Mouse (Mus musculus): ENCODE measurements around the gene Prop1. TPM values are rescaled to one million over a fixed set of nuclear protein-coding genes. Genes with fewer than 3 reads are reported as not detected.

Prop1 gene
- not detected in 2 replicates for polyA plus RNA-seq (2016; fragmentation: Nextera tagmentation; extraction: Ambion mirVana)

DNA sequence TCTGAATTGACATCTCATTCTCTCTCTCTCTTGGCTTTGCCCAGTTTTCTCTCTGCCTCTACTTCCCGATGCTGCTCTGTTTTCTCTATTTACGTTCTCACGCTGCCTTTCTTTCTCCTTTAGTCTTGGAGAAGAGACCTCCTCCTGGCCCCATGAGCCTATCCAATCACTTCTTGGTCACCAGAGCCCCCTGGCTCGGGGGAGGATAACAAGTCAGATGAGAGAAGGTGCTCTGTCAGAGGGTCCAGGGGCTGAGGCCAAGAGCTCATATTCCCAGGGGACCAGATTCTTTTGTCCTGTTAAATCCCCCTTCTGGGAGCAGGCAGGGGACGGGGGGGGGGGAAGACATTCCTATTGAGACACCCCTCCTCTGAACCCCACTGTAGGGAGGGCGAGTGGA lies at the start of gene Prop1:
Gene Prop1 (minus strand): TSS at position 101 of the 400 bp plus-strand sequence.
- 65% methylated on average over 6 of the region's 6 CpGs for WGBS
- DNase-seq (ENCODE audit: low spot score), result no peak
- no peak within 1 kb of the TSS for H3K27ac ChIP-seq (replicated peaks)
- no peaks in the 10 kb centered on the region for H3K9me3 ChIP-seq
- H3K4me3 ChIP-seq, result no peak within 1 kb of the TSS
- H3K27me3 ChIP-seq (replicated peaks; ENCODE audit: low read depth, poor library complexity, severe bottlenecking), result no peaks in the 10 kb centered on the region
- H3K36me3 ChIP-seq (replicated peaks), result no peaks in the 10 kb centered on the region
- H3K4me1 ChIP-seq, result no peaks in the 10 kb centered on the region

DNA sequence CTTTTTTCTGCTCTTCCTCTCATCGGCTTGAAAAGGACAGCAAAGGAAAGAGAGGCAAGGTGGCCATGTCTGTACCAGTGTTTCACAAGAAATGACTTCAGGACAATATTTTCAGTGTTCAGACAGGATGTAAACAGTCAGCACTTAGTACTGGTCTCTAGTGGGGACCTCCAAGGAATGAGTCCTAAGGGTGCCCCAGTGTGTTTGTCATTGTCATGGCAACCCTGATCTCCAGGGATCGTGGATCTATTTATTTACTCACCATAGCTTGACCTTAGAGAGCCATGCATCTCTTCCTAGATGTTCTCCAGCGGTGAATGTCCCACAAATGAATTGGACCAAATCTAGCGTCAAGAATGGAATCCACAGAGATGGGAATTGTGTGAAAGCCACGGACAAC lies 49.7 kb upstream of the Prop1 start, which contains the start of gene Olfr51:
Gene Olfr51 (plus strand): TSS at position 301 of the 400 bp plus-strand sequence.
- Histone ChIP-seq H3K36me3 (replicated peaks) (no peaks in the 10 kb centered on the region), H3K4me3 (no peak within 1 kb of the TSS), H3K4me1 (no peaks in the 10 kb centered on the region), H3K27me3 (replicated peaks; ENCODE audit: low read depth, poor library complexity, severe bottlenecking) (no peaks in the 10 kb centered on the region), H3K9me3 (no peaks in the 10 kb centered on the region), H3K27ac (replicated peaks) (no peak within 1 kb of the TSS)
- DNase-seq (ENCODE audit: low spot score), result no peak
- 81% methylated on average over 5 of the region's 5 CpGs for WGBS

DNA sequence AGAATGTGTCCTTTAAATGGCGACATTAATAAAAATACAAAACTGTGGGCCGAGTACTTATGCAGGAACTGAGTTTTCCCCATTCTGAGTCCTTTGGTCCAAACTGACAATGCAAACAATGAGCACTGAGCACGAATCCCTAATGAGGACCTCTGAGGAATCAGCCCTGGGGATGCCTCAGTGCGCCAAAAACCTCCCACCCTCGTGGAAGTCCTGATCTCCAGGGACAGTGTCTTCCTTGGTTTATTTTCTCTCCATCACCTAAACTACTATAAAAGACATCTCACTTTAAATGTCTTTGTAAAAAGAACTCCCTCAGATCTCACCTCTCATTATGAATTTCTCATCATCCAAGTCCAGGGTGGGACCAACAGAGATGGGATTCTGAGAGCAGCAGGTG lies 28.1 kb upstream of the Prop1 start, which contains the start of gene Olfr1377:
Gene Olfr1377 (plus strand): TSS at position 301 of the 400 bp plus-strand sequence.
- Histone ChIP-seq H3K27me3 (replicated peaks; ENCODE audit: low read depth, poor library complexity, severe bottlenecking) (no peaks in the 10 kb centered on the region), H3K27ac (replicated peaks) (no peak within 1 kb of the TSS), H3K4me1 (no peaks in the 10 kb centered on the region), H3K4me3 (no peak within 1 kb of the TSS), H3K9me3 (no peaks in the 10 kb centered on the region), H3K36me3 (replicated peaks) (no peaks in the 10 kb centered on the region)
- 75% methylated on average over 5 of the region's 5 CpGs for WGBS
- no peak for DNase-seq (ENCODE audit: low spot score)

DNA sequence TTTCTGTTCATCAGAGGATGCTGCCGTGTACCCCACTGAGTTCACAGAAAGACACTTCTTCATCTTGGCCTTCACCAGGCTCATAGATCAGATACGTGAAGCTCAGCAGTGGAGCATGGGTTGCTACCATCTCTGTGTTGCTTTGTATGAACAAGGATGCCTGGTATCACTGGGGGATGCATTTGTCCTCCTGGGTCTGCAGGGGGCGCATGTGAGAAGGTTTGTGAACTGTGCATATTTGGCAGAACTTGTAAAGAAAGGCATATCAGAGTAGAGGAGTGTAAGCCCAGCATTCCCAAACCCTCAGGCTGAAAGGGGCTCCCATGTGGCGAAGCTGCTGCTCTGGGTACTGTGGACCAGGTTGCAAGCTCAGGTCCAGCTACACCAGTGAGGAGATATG lies 23.7 kb upstream of the Prop1 start:
- no peaks in the 10 kb centered on the region for H3K4me1 ChIP-seq
- H3K27ac ChIP-seq (replicated peaks), result no peak overlapping the region
- H3K27me3 ChIP-seq (replicated peaks; ENCODE audit: low read depth, poor library complexity, severe bottlenecking), result no peaks in the 10 kb centered on the region
- WGBS, result 70% methylated on average over 4 of the region's 4 CpGs
- no peaks in the 10 kb centered on the region for H3K9me3 ChIP-seq
- no peak overlapping the region for H3K4me3 ChIP-seq
- no peak for DNase-seq (ENCODE audit: low spot score)
- no peaks in the 10 kb centered on the region for H3K36me3 ChIP-seq (replicated peaks)

DNA sequence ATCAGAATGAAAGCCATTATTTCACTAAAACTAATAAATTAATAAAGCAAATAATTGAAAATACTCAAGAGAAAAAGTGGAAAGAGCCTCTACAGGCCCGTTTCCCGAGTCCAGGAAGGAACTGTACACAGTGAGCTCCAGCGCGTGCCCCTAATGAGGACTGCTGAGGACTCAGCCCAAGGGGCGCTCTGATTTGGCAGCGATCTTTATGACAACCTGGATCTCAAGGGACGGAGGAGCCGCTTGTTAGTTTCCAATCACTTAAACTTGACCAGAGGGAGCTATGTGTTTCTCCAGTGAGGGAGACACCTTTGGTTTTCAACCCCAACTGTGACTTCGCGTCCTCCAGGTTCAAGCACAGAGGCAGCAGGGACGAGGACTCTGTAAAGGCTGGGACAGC lies 12.7 kb upstream of the Prop1 start, which contains the start of gene Olfr1378:
Gene Olfr1378 (plus strand): TSS at position 301 of the 400 bp plus-strand sequence.
- H3K36me3 ChIP-seq (replicated peaks), result no peaks in the 10 kb centered on the region
- H3K4me3 ChIP-seq, result no peak within 1 kb of the TSS
- H3K4me1 ChIP-seq, result no peaks in the 10 kb centered on the region
- WGBS, result 89% methylated on average over 11 of the region's 11 CpGs
- no peaks in the 10 kb centered on the region for H3K27me3 ChIP-seq (replicated peaks; ENCODE audit: low read depth, poor library complexity, severe bottlenecking)
- H3K27ac ChIP-seq (replicated peaks), result no peak within 1 kb of the TSS
- H3K9me3 ChIP-seq, result no peaks in the 10 kb centered on the region
- DNase-seq (ENCODE audit: low spot score), result no peak

DNA sequence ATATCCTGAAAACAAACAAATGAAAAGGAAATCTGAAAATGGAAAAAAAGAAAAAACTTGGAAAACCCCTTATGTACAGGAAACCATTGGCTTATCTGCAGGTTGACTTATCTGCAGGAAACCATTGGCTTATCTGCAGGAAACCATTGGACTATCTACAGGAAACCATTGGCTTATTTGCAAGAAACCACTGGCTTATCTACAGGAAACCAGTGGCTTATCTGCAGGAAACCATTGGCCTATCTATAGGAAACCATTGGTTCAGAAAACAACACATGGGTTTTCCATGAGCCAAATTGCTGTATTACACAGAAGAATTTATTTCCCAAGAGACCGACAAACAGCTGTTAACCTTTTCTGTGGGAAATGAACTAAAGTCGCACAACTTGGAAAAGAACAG lies 11.3 kb upstream of the Prop1 start:
- H3K27me3 ChIP-seq (replicated peaks; ENCODE audit: low read depth, poor library complexity, severe bottlenecking), result no peaks in the 10 kb centered on the region
- WGBS, result 83% methylated on average over 2 of the region's 2 CpGs
- H3K4me1 ChIP-seq, result no peaks in the 10 kb centered on the region
- no peak for DNase-seq (ENCODE audit: low spot score)
- H3K9me3 ChIP-seq, result no peaks in the 10 kb centered on the region
- H3K4me3 ChIP-seq, result no peak overlapping the region
- no peak overlapping the region for H3K27ac ChIP-seq (replicated peaks)
- no peaks in the 10 kb centered on the region for H3K36me3 ChIP-seq (replicated peaks)

DNA sequence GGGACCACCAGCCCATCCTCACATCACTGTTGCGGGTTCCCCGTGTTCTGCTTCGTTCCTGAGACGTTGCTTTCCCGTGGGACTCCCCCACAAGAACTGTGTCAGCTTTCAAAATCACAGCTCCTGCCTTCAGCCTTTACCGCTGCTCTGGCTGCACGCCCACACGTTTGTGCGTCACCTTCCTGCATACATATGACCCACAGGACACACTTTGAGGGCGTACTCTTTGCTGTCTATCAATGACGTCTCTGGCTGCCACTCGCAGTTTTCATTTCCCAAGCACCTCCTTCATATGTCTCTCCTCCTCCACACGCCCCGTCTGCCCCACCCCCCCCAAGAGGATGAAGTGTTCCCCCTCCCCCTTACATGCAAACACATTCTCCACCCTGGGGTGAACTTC lies 1.3 kb downstream of the Prop1 start:
- DNase-seq (ENCODE audit: low spot score), result no peak
- no peaks in the 10 kb centered on the region for H3K4me1 ChIP-seq
- H3K27ac ChIP-seq (replicated peaks), result no peak overlapping the region
- H3K4me3 ChIP-seq, result no peak overlapping the region
- no peaks in the 10 kb centered on the region for H3K27me3 ChIP-seq (replicated peaks; ENCODE audit: low read depth, poor library complexity, severe bottlenecking)
- 78% methylated on average over 14 of the region's 14 CpGs for WGBS
- H3K9me3 ChIP-seq, result no peaks in the 10 kb centered on the region
- H3K36me3 ChIP-seq (replicated peaks), result no peaks in the 10 kb centered on the region

DNA sequence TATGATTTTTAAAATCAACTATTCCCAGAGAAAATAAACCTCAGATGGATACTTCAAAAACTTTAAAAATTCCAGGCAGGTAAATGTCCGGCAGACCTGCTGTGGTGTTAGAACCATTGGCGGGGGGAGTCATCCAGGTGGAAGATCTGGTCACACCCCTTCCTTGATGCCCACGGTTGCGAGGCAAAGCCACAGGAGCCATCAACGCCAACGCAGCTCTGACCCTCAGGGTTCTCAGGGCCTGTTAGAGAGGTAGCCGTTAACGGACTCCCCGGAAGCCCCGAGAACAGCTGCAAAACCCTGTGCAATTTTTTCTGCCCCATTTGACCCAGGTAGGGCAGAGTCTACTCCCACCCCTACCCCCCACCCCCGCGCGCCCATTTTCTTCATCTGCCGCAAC lies 10.1 kb downstream of the Prop1 start, which contains the start of gene 4933414I15Rik:
Gene 4933414I15Rik (minus strand): TSS at position 260 of the 400 bp plus-strand sequence.
- no peak within 1 kb of the TSS for H3K4me3 ChIP-seq
- no peaks in the 10 kb centered on the region for H3K9me3 ChIP-seq
- no peaks in the 10 kb centered on the region for H3K36me3 ChIP-seq (replicated peaks)
- WGBS, result 83% methylated on average over 14 of the region's 14 CpGs
- no peak for DNase-seq (ENCODE audit: low spot score)
- no peaks in the 10 kb centered on the region for H3K4me1 ChIP-seq
- H3K27ac ChIP-seq (replicated peaks), result no peak within 1 kb of the TSS
- H3K27me3 ChIP-seq (replicated peaks; ENCODE audit: low read depth, poor library complexity, severe bottlenecking), result 0 out of 2 replicates have a peak, but pooled peaks cover 9% of the 10 kb centered on the region

DNA sequence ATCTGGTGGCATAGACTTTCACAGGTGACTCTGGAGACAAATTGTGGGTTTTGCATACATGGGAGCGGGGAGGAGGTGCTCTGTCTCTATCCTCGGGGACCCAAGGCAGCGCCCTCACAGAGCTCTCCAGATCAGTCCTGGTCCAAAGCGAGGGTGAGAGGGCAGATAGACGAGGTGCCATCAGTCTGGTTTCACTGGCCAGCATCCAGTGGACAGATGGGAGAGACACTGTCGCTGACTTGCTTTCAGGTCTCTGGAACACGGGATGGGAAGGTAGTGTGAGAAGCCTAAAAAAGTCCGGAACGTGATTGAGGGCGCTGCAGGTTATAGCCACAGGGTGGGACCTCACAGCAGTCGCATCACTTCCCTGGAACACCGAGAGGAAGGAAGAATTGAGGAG lies 11.2 kb downstream of the Prop1 start:
- Histone ChIP-seq H3K27me3 (replicated peaks; ENCODE audit: low read depth, poor library complexity, severe bottlenecking) (0 out of 2 replicates have a peak, but pooled peaks cover 9% of the 10 kb centered on the region), H3K4me3 (no peak overlapping the region), H3K36me3 (replicated peaks) (no peaks in the 10 kb centered on the region), H3K9me3 (no peaks in the 10 kb centered on the region), H3K27ac (replicated peaks) (no peak overlapping the region), H3K4me1 (no peaks in the 10 kb centered on the region)
- WGBS, result 73% methylated on average over 12 of the region's 12 CpGs
- no peak for DNase-seq (ENCODE audit: low spot score)

DNA sequence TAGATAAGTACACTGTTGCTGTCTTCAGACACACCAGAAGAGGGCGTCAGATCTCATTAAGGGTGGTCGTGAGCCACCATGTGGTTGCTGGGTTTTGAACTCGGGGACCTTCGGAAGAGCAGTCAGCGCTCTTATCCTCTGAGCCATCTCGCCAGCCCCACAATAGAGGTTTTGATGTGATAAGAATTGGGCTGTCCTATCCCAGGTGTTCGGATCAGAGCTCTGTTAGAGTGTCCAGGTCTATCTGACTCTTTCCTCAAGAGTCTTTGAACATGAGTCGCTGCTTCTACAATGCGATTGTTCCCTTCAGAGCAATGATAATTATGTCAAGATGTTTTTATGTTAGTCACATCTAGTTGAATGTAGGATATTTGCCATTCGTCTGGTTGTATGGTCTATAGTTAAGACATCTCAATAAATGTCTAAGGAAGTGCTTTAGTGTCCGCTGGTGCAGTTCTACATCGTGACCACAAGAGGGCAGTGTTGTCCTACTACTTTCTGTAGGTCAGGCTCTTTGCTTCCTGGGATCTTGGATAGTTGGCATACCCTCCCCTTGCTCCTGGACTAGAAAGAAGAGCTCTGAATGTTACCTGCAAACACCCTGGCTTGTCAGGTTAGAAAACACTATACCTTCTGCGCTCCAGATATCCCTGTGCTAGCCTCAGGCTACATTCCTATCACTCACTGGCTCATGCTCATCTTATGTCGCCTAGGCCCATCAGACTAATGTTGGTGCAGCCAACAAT lies 13.8 kb downstream of the Prop1 start:
- Histone ChIP-seq H3K9me3 (no peaks in the 10 kb centered on the region), H3K36me3 (replicated peaks) (no peaks in the 10 kb centered on the region), H3K27me3 (replicated peaks; ENCODE audit: low read depth, poor library complexity, severe bottlenecking) (0 out of 2 replicates have a peak, but pooled peaks cover 9% of the 10 kb centered on the region), H3K27ac (replicated peaks) (no peak overlapping the region), H3K4me3 (no peak overlapping the region), H3K4me1 (no peaks in the 10 kb centered on the region)
- WGBS, result 34% methylated on average over 14 of the region's 14 CpGs
- peak; percentile 58 for DNase-seq (ENCODE audit: low spot score)

DNA sequence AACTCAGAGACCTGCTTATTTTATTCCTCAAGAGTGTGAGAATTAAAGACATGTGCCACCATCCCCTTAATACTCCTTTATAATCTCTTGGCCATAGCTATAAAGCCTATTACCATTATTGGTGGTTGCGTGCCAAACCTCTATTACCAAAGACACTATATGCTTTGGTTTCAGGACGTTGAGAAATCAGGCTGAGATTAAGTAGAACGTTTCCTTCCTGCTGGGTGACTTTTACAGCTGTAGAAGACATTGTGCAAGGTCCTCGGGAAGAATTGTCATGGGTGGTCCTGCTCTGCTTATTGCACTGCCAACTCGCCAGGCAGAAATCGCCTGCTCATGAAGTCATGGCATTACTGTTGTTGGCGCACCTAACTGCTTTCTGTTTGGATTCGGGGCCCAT lies 15.1 kb downstream of the Prop1 start:
- 0 out of 2 replicates have a peak, but pooled peaks cover 9% of the 10 kb centered on the region for H3K27me3 ChIP-seq (replicated peaks; ENCODE audit: low read depth, poor library complexity, severe bottlenecking)
- DNase-seq (ENCODE audit: low spot score), result no peak
- no peak overlapping the region for H3K4me3 ChIP-seq
- H3K27ac ChIP-seq (replicated peaks), result no peak overlapping the region
- no peaks in the 10 kb centered on the region for H3K9me3 ChIP-seq
- WGBS, result 76% methylated on average over 8 of the region's 8 CpGs
- no peaks in the 10 kb centered on the region for H3K4me1 ChIP-seq
- H3K36me3 ChIP-seq (replicated peaks), result no peaks in the 10 kb centered on the region

DNA sequence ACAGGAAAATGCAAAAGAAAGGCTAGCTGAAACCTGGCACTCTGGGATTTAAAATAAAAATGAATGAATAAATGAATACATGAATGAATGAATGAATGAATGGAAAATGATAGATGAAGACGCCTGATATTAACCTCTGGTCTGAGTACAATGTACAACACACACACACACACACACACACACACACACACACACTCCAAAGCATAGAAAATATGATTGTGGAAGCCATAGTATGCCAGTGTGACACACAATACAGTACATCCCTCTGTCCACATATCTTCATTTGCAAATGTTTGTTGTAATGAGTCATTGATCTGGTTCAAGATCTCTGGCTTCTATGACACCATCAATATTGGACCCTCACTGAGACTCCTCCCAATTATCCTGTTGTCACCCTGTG lies 21.5 kb downstream of the Prop1 start:
- Histone ChIP-seq H3K36me3 (replicated peaks) (no peaks in the 10 kb centered on the region), H3K9me3 (no peaks in the 10 kb centered on the region), H3K4me3 (peak overlapping the region; percentile 70), H3K27me3 (replicated peaks; ENCODE audit: low read depth, poor library complexity, severe bottlenecking) (peaks cover 25% of the 10 kb centered on the region), H3K4me1 (peaks cover 12% of the 10 kb centered on the region), H3K27ac (replicated peaks) (peak overlapping the region; percentile 61)
- WGBS, result 81% methylated on average over 1 of the region's 1 CpGs
- no peak for DNase-seq (ENCODE audit: low spot score)

DNA sequence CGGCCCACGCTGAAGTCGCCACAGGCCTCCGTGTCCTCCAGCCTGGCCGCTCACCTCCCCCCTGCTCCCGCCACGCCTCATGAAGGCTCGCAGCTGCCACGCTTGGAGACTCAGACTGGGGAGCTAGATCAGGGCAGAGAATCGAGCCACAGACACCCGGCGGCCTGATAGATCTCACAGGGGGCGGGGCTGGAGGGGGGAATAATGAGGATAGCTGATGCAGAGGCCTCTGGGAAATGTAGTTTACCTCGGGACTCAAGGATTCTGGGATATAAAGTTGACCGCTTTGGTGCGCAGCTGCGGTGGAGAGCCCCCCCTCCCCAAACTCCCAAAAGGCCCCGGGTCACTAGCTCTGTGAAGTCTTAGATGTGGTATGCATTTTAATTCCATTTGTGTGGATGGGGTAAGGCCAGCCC lies 22.1 kb downstream of the Prop1 start, which contains the start of gene Zfp354b:
Gene Zfp354b (minus strand): TSS at position 183 of the 416 bp plus-strand sequence.
- peaks cover 12% of the 10 kb centered on the region for H3K4me1 ChIP-seq
- 1% methylated on average over 18 of the region's 18 CpGs for WGBS
- H3K9me3 ChIP-seq, result no peaks in the 10 kb centered on the region
- peak within 1 kb of the TSS; percentile 78 for H3K27ac ChIP-seq (replicated peaks)
- H3K36me3 ChIP-seq (replicated peaks), result no peaks in the 10 kb centered on the region
- DNase-seq (ENCODE audit: low spot score), result peak; percentile 90
- H3K4me3 ChIP-seq, result peak within 1 kb of the TSS; percentile 70
- H3K27me3 ChIP-seq (replicated peaks; ENCODE audit: low read depth, poor library complexity, severe bottlenecking), result peaks cover 25% of the 10 kb centered on the region

All from embryonic facial prominence, embryonic 10.5 days (tissue).